Mouse (Mus musculus) megakaryocyte, embryonic 14.5 days (primary cell): ENCODE results near the gene Ms4a12. TPM values are rescaled to one million over a fixed set of nuclear protein-coding genes. Genes with fewer than 3 reads are reported as not detected.
"Not testable (repeated sequence)": the region's sequence is repeated elsewhere in the genome, so short reads cannot be mapped to it uniquely, and the experiment has no call there.

Experiments used
- H3K27me3 ChIP-seq: replicated peaks from 2 replicates; pipeline ENCODE3; 2012; ENCODE audit warnings: inconsistent platforms
- H3K36me3 ChIP-seq: replicated peaks from 2 replicates; pipeline ENCODE3; 2012; ENCODE audit warnings: low read length, inconsistent platforms, mixed read lengths
- H3K4me1 ChIP-seq: 2 replicates; pipeline ENCODE4 v1.6.1; 2012; ENCODE audit warnings: inconsistent platforms
- H3K4me3 ChIP-seq: replicated peaks from 2 replicates; pipeline ENCODE3; 2012; ENCODE audit warnings: moderate library complexity, mild to moderate bottlenecking, inconsistent platforms
- H3K9me3 ChIP-seq: 2 replicates; pipeline ENCODE4 v1.6.1; 2012; ENCODE audit warnings: inconsistent platforms
- FLI1 ChIP-seq: IDR thresholded peaks from 2 replicates; pipeline ENCODE4 v1.6.1; 2012; ENCODE audit warnings: low read length, inconsistent platforms, mixed read lengths
- GATA1 ChIP-seq: IDR thresholded peaks from 3 replicates; pipeline ENCODE4 v1.6.1; 2012; ENCODE audit warnings: mixed read lengths, low read length, inconsistent platforms, borderline replicate concordance
- polyA plus RNA-seq: library from polyadenylated mRNA; stranded (reverse); fragments of >175 nt; gene quantifications from 2 replicates; pipeline ENCODE4 v1.2.3, GENCODE M21; 2012; ENCODE audit warnings: low replicate concordance; ENCODE audit not compliant: insufficient read depth

The Ms4a12 gene
- polyA plus RNA-seq = not detected in 2 replicates

DNA sequence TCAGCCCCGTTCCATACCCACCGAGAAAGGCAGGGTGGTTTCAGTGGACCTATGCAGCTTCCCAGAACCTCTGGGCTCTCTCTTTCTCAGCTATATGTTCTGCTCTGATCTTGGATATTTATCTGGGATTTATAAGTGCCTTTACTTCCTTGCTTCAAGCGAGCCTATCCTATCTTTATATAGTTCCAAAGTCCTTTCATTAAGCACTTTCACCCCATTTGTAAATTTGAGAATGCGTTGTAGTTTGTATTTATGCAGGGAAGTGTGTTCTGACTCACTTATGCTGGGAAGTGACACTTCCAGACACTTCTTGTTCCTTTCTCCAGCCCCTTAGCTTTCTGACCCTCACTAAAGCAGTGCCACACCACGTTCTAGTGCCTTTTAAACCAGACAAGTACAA lies at the start of gene Ms4a12:
TSS of gene Ms4a12 (minus strand) at position 101 of the 400 bp plus-strand sequence.
- Histone ChIP-seq H3K36me3 (no peaks in the 10 kb centered on the region), H3K4me1 (no peaks in the 10 kb centered on the region), H3K27me3 (no peaks in the 10 kb centered on the region), H3K9me3 (no peaks in the 10 kb centered on the region), H3K4me3 (no peak within 1 kb of the TSS)
- TF ChIP-seq GATA1 (no peak), FLI1 (no peak)

DNA sequence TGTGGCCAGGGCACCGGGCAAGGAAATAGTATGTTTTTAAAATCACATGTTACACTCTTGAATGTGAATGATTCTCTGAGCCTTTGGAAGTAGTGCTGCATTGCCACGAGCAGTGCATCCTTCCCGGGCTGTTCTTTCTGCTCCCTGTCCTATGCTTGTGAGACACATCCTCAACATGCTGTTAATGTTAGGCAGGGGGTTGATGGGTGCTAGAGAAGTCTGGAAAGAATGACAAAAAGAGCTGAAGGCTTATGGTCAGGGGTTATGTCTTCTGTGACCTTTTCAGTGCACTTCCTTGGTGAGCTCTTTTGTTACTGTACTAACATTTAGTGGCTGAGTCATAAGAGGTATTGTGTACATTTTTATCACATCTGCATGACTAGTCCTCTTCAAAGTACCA lies 48.0 kb upstream of the Ms4a12 start:
- Histone ChIP-seq H3K36me3 (no peaks in the 10 kb centered on the region), H3K9me3 (no peaks in the 10 kb centered on the region), H3K4me1 (no peaks in the 10 kb centered on the region), H3K4me3 (no peak overlapping the region), H3K27me3 (no peaks in the 10 kb centered on the region)
- TF ChIP-seq GATA1 (no peak), FLI1 (no peak)

DNA sequence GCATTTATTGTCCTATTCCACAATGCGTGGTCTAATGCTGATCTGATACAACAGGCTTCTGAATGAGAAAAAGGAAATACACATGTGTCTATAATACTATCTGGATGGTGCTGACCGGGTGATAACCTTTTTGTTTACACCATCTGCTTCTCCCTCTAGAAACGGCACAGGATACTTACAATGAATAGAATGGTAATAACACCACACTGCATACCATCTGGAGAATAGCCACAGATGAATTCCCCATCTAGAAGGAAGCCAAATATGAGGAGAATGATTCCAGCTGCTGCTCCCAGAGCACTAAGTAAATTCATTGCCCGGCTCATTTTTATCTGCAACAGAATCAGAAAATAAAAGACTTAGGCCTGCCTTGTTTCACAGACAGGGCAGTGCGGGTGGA lies 44.2 kb upstream of the Ms4a12 start:
- Histone ChIP-seq H3K27me3 (no peaks in the 10 kb centered on the region), H3K4me3 (no peak overlapping the region), H3K4me1 (no peaks in the 10 kb centered on the region), H3K36me3 (no peaks in the 10 kb centered on the region), H3K9me3 (no peaks in the 10 kb centered on the region)
- TF ChIP-seq FLI1 (no peak), GATA1 (no peak)

- no peaks in the 10 kb centered on the region for H3K36me3 ChIP-seq
- no peaks in the 10 kb centered on the region for H3K9me3 ChIP-seq
- no peaks in the 10 kb centered on the region for H3K27me3 ChIP-seq
- H3K4me3 ChIP-seq = no peak overlapping the region
- no peak for TF ChIP-seq FLI1
- TF ChIP-seq GATA1 = no peak
- no peaks in the 10 kb centered on the region for H3K4me1 ChIP-seq
These were observed 34.7 kb upstream of the Ms4a12 start for GRCm38 (mm10) chr19:11266956-11267355.

DNA sequence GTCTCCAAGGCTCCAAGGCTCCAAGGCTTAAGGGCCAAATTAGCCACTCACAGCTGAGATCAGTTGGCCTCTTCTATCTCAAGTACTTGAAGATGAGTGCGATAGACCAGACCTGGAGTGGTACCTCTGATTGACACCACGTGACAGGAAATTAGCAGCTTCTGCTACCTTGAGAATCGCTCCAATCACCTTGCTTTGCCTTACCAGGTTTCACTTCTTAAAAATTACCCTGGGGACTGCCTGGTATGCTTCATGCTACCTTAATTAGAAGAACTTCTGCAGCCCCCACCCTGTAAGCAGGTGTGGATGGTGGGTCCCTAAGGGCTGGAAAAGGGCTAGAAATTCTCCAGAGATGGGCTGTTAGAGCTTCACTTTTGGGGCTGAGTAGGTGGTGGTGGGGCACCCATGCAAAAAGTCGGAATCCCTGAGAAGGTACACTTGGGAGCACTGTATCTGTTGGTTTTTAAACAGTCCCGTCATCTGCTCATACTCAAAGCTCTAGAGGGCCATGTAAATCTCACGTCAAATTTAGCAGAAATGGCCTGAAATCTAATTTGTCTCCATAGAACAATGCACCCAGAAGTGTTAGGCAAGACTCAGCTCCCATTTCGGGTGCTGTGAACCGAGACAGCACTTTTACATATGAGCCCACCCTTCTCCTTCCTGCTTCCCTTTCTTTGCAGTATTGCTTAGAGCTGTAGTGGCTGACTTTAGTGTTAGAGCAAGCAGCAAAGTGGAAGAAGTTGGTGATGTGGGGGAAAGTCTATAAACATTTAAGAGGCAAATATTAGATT lies 34.0 kb upstream of the Ms4a12 start, which contains the start of gene Ms4a1:
TSS of gene Ms4a1 (minus strand) at position 190 of the 794 bp plus-strand sequence.
- Histone ChIP-seq H3K36me3 (no peaks in the 10 kb centered on the region), H3K9me3 (no peaks in the 10 kb centered on the region), H3K27me3 (no peaks in the 10 kb centered on the region), H3K4me3 (no peak within 1 kb of the TSS), H3K4me1 (no peaks in the 10 kb centered on the region)
- TF ChIP-seq GATA1 (no peak), FLI1 (no peak)

- no peaks in the 10 kb centered on the region for H3K27me3 ChIP-seq
- H3K36me3 ChIP-seq = no peaks in the 10 kb centered on the region
- no peaks in the 10 kb centered on the region for H3K9me3 ChIP-seq
- H3K4me1 ChIP-seq = no peaks in the 10 kb centered on the region
- no peak for TF ChIP-seq FLI1
- TF ChIP-seq GATA1 = no peak
- no peak overlapping the region for H3K4me3 ChIP-seq
These were observed 32.4 kb upstream of the Ms4a12 start for GRCm38 (mm10) chr19:11264602-11265185.

DNA sequence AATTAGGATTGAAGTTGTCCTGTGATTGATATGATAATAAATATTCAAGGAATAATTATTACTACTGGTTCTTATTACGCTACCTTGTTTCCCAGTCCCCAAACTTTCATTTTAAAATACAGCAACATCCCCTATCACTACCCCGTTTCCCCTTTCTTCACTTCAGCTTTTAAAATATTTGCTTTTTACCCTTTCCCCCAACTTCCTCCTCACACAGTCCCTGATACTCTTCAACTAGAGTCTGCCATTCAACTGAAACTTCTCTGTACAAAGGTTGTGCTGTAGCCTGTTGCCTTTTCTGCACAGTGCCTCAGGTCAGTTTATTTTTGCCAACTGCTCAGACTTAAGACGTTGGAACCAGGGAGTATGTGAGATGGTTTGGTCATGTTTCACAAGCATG lies 31.3 kb upstream of the Ms4a12 start:
- H3K27me3 ChIP-seq = no peaks in the 10 kb centered on the region
- no peaks in the 10 kb centered on the region for H3K36me3 ChIP-seq
- TF ChIP-seq GATA1 = no peak
- no peak for TF ChIP-seq FLI1
- H3K4me3 ChIP-seq = no peak overlapping the region
- H3K9me3 ChIP-seq = no peaks in the 10 kb centered on the region
- H3K4me1 ChIP-seq = no peaks in the 10 kb centered on the region

DNA sequence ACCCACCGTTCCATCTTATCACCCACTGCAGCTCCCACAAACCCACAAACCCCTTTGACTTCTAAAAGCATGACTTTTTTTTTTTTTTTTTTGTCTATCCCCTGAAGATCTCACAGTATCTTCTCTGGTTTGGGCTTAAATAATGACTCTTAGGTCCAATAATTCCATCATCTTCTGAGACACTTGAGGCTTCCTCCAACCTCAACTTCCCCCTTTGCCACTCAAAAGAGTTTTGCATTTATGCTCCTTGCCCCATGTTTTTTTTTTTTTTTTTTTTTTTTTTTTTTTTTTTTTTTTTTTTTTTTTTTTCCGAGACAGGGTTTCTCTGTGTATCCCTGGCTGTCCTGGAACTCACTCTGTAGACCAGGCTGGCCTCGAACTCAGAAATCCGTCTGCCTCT lies 30.7 kb upstream of the Ms4a12 start:
- H3K27me3 ChIP-seq, H3K4me3 ChIP-seq, H3K36me3 ChIP-seq, H3K9me3 ChIP-seq, H3K4me1 ChIP-seq: not testable (repeated sequence)

- no peak overlapping the region for H3K4me3 ChIP-seq
- no peaks in the 10 kb centered on the region for H3K27me3 ChIP-seq
- H3K4me1 ChIP-seq = no peaks in the 10 kb centered on the region
- H3K9me3 ChIP-seq = no peaks in the 10 kb centered on the region
- H3K36me3 ChIP-seq = no peaks in the 10 kb centered on the region
- TF ChIP-seq GATA1 = no peak
- no peak for TF ChIP-seq FLI1
These were observed 29.3 kb upstream of the Ms4a12 start for GRCm38 (mm10) chr19:11261522-11261921.

DNA sequence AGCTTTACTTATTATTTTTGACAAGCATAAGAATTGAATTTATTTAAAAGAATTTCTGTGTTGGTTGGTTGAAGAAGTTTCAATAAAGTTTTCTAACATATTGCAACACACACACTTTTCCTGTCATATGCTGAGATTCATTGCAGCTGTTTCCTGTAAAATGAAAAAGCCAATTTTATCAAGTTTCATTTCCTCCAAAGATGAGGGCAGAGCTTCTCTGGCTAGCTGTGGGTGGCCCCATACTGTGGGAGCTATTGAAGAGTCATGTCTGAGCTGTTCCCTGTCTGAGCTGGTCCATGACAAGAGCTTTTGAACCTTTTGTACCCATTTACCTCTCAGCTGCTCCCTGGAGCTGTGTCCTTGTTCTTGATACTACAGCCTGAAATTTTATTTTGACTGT lies 12.0 kb upstream of the Ms4a12 start:
- Histone ChIP-seq H3K27me3 (no peaks in the 10 kb centered on the region), H3K4me1 (no peaks in the 10 kb centered on the region), H3K4me3 (no peak overlapping the region), H3K36me3 (no peaks in the 10 kb centered on the region), H3K9me3 (no peaks in the 10 kb centered on the region)
- TF ChIP-seq GATA1 = no peak
